Mouse (Mus musculus) heart, adult 8-10 months (tissue): Measurements from ENCODE around the gene Ntrk3. TPM values are rescaled to one million over a fixed set of nuclear protein-coding genes. Genes with fewer than 3 reads are reported as not detected.

Experiments used
- DNase-seq: peaks from one replicate; pipeline ENCODE4 v3.0.0; 2022; ENCODE audit warnings: low spot score
- total RNA-seq, 4 experiments: library from RNA; stranded (reverse); gene quantifications; 2 replicates each; pipeline ENCODE4 v1.2.4; 2022

Gene Ntrk3
- total RNA-seq, 4 experiments from 2014 or later = 1.1 to 1.6 (median 1.2) TPM

- peak; percentile 11 for DNase-seq
Observed at GRCm38 (mm10) chr7:78520243-78520927, 217.4 kb downstream of the Ntrk3 start.

GRCm38 (mm10) chr7:78519689-78520088, 218.1 kb downstream of the Ntrk3 start:
- DNase-seq = no peak

- DNase-seq = peak; percentile 30
Observed at GRCm38 (mm10) chr7:78518760-78519363, 218.9 kb downstream of the Ntrk3 start.

GRCm38 (mm10) chr7:78515042-78515609, 222.7 kb downstream of the Ntrk3 start:
- no peak for DNase-seq

- DNase-seq = no peak
Observed at GRCm38 (mm10) chr7:78507032-78507611, 230.7 kb downstream of the Ntrk3 start.

- DNase-seq = no peak
Observed at GRCm38 (mm10) chr7:78500863-78501262, 236.9 kb downstream of the Ntrk3 start.

- no peak for DNase-seq
Observed at GRCm38 (mm10) chr7:78499970-78500369, 237.8 kb downstream of the Ntrk3 start.

- no peak for DNase-seq
Observed at GRCm38 (mm10) chr7:78498356-78498755, 239.5 kb downstream of the Ntrk3 start.

GRCm38 (mm10) chr7:78497819-78498218, 240.0 kb downstream of the Ntrk3 start:
- no peak for DNase-seq

- DNase-seq = no peak
Observed at GRCm38 (mm10) chr7:78493591-78493990, 244.2 kb downstream of the Ntrk3 start.

GRCm38 (mm10) chr7:78491176-78491575, 246.6 kb downstream of the Ntrk3 start:
- DNase-seq = no peak

- no peak for DNase-seq
Observed at GRCm38 (mm10) chr7:78484290-78484689, 253.5 kb downstream of the Ntrk3 start.

GRCm38 (mm10) chr7:78483729-78484128, 254.1 kb downstream of the Ntrk3 start:
- no peak for DNase-seq

- DNase-seq = peak; percentile 23
Observed at GRCm38 (mm10) chr7:78483061-78483460, 254.8 kb downstream of the Ntrk3 start.

- DNase-seq = no peak
Observed at GRCm38 (mm10) chr7:78478881-78479280, 258.9 kb downstream of the Ntrk3 start.

- DNase-seq = no peak
Observed at GRCm38 (mm10) chr7:78471755-78472154, 266.1 kb downstream of the Ntrk3 start.

- DNase-seq = no peak
Observed at GRCm38 (mm10) chr7:78471270-78471669, 266.5 kb downstream of the Ntrk3 start.

- DNase-seq = no peak
Observed at GRCm38 (mm10) chr7:78462605-78463004, 275.2 kb downstream of the Ntrk3 start.

GRCm38 (mm10) chr7:78459021-78459420, 278.8 kb downstream of the Ntrk3 start:
- peak; percentile 30 for DNase-seq

- no peak for DNase-seq
Observed at GRCm38 (mm10) chr7:78451666-78452065, 286.1 kb downstream of the Ntrk3 start.

GRCm38 (mm10) chr7:78449909-78450592, 287.8 kb downstream of the Ntrk3 start:
- DNase-seq = peak; percentile 34

GRCm38 (mm10) chr7:78448841-78449240, 289.0 kb downstream of the Ntrk3 start:
- no peak for DNase-seq
